Comparison of ENCODE assay signal across 20 mouse cellular contexts in genomic region chr10:21504431-21504830, GRCm38 (mm10).
DNase-seq lines count a peak whose midpoint lies in the region; ATAC-seq and TF ChIP-seq lines count a peak whose summit lies in the region.
"Had no signal": no experiment of that assay in that cellular context is flagged by ENCODE, and none has a peak within 500 bp of the region (broad histone marks: within the 10 kb centered on the region; RNA-seq: fewer than 3 reads in every experiment).

No protein-coding gene starts in this region.

- peak; percentile 64 for DNase-seq in induced T-regulatory cell, adult 2 months (ENCODE audit: low read depth)
- peak; percentile 61 to 65 for DNase-seq in thymus, postnatal 10 days (ENCODE audit: low spot score in 2 of 2)
- no peak for DNase-seq in lung, postnatal 0 days (ENCODE audit: low spot score)
- DNase-seq in B cell, adult 2 months: no peak
- DNase-seq: adrenal gland, postnatal 36 days; cerebellum, adult 2 months; heart, postnatal 10 days; kidney, adult 8-10 months; kidney, postnatal 25 days; liver; right cerebral cortex, adult 18-20 months had no signal

- TF ChIP-seq CTCF in lung, postnatal 0 days (IDR thresholded peaks at IDR 0.05): no peak

- no peaks in the 10 kb centered on the region for H3K27me3 ChIP-seq in midbrain, embryonic 16.5 days (ENCODE audit: control insufficient read depth, insufficient read depth, low read depth, low read length)
- no peaks in the 10 kb centered on the region for H3K27me3 ChIP-seq in midbrain, embryonic 13.5 days
- H3K27me3 ChIP-seq in lung, postnatal 0 days (replicated peaks; ENCODE audit: insufficient read depth, low read length): no peaks in the 10 kb centered on the region
- H3K27me3 ChIP-seq: forebrain, embryonic 13.5 days; hindbrain, embryonic 12.5 days; neural tube, embryonic 12.5 days had no signal

- no peaks in the 10 kb centered on the region for H3K4me1 ChIP-seq in midbrain, embryonic 16.5 days (ENCODE audit: control insufficient read depth, insufficient read depth, low read length)
- H3K4me1 ChIP-seq in midbrain, embryonic 13.5 days (replicated peaks): no peaks in the 10 kb centered on the region
- no peaks in the 10 kb centered on the region for H3K4me1 ChIP-seq in lung, postnatal 0 days (ENCODE audit: insufficient read depth, low read depth, low read length)
- H3K4me1 ChIP-seq: forebrain, embryonic 13.5 days; hindbrain, embryonic 12.5 days; neural tube, embryonic 12.5 days had no signal

- TF ChIP-seq EP300 in lung, postnatal 0 days (IDR thresholded peaks at IDR 0.05): no peak

- H3K4me3 ChIP-seq in midbrain, embryonic 16.5 days (ENCODE audit: low read depth, low read length): no peak overlapping the region
- no peak overlapping the region for H3K4me3 ChIP-seq in midbrain, embryonic 13.5 days (replicated peaks)
- no peak overlapping the region for H3K4me3 ChIP-seq in lung, postnatal 0 days (ENCODE audit: low read depth, low read length)
- H3K4me3 ChIP-seq: erythroblast, embryonic 14.5 days; forebrain, embryonic 13.5 days; hindbrain, embryonic 12.5 days; megakaryocyte, embryonic 14.5 days; neural tube, embryonic 12.5 days had no signal

- no peak overlapping the region for H3K4me2 ChIP-seq in midbrain, embryonic 16.5 days (ENCODE audit: low read length)
- no peak overlapping the region for H3K4me2 ChIP-seq in midbrain, embryonic 13.5 days (replicated peaks)
- no peak overlapping the region for H3K4me2 ChIP-seq in lung, postnatal 0 days (replicated peaks; ENCODE audit: low read depth, low read length)
- H3K4me2 ChIP-seq: forebrain, embryonic 13.5 days; heart, embryonic 11.5 days; hindbrain, embryonic 12.5 days; neural tube, embryonic 12.5 days had no signal

- ATAC-seq in midbrain, embryonic 16.5 days: 0 out of 2 replicates have a peak, but pooled peaks have one; percentile 28
- ATAC-seq in midbrain, embryonic 13.5 days: no peak
- ATAC-seq in lung, postnatal 0 days: no peak
- no peak for ATAC-seq in erythroblast, adult 5-6 weeks (replicated peaks; ENCODE audit: low FRiP score, poor library complexity, severe bottlenecking)
- ATAC-seq: forebrain, embryonic 13.5 days had no signal

- H3K9me3 ChIP-seq in midbrain, embryonic 16.5 days (replicated peaks; ENCODE audit: control insufficient read depth, low read length, poor library complexity, severe bottlenecking): no peaks in the 10 kb centered on the region; the same call in 1 of the 2 replicates
- no peaks in the 10 kb centered on the region for H3K9me3 ChIP-seq in midbrain, embryonic 13.5 days
- H3K9me3 ChIP-seq in lung, postnatal 0 days (ENCODE audit: low read length): no peaks in the 10 kb centered on the region
- H3K9me3 ChIP-seq: forebrain, embryonic 13.5 days; hindbrain, embryonic 12.5 days; megakaryocyte, embryonic 14.5 days; neural tube, embryonic 12.5 days had no signal

- 76% methylated on average over 3 of the region's 3 CpGs for WGBS in midbrain, embryonic 16.5 days
- WGBS in midbrain, embryonic 13.5 days: 88% methylated on average over 3 of the region's 3 CpGs
- WGBS in lung, postnatal 0 days: 65% methylated on average over 3 of the region's 3 CpGs

- no peaks in the 10 kb centered on the region for H3K36me3 ChIP-seq in midbrain, embryonic 16.5 days (ENCODE audit: control insufficient read depth, insufficient read depth, low read length)
- no peaks in the 10 kb centered on the region for H3K36me3 ChIP-seq in midbrain, embryonic 13.5 days
- no peaks in the 10 kb centered on the region for H3K36me3 ChIP-seq in lung, postnatal 0 days (ENCODE audit: insufficient read depth, low read length)
- H3K36me3 ChIP-seq: hindbrain, embryonic 12.5 days; neural tube, embryonic 12.5 days had no signal

- H3K9ac ChIP-seq in midbrain, embryonic 16.5 days (ENCODE audit: low read depth, low read length): no peak overlapping the region
- no peak overlapping the region for H3K9ac ChIP-seq in midbrain, embryonic 13.5 days (replicated peaks)
- no peak overlapping the region for H3K9ac ChIP-seq in lung, postnatal 0 days (replicated peaks; ENCODE audit: low read depth)
- H3K9ac ChIP-seq: forebrain, embryonic 13.5 days; hindbrain, embryonic 12.5 days; neural tube, embryonic 12.5 days had no signal

- H3K27ac ChIP-seq in midbrain, embryonic 16.5 days (ENCODE audit: low read length): no peak overlapping the region
- no peak overlapping the region for H3K27ac ChIP-seq in midbrain, embryonic 13.5 days
- H3K27ac ChIP-seq in lung, postnatal 0 days (ENCODE audit: low read length): no peak overlapping the region
- H3K27ac ChIP-seq: forebrain, embryonic 13.5 days; hindbrain, embryonic 12.5 days; neural tube, embryonic 12.5 days had no signal

Comparison
In these comparisons a context has a peak if more than half of its experiments do, and no peak if none do; other contexts are left out.
1. DNase-seq: peak in induced T-regulatory cell, adult 2 months (single experiment) and thymus, postnatal 10 days (2 of 2); none in lung, postnatal 0 days (single experiment) and B cell, adult 2 months (0 of 2).